Mouse (Mus musculus) CH12.LX (cell line): ENCODE measurements at regions not wholly inside any gene's neighbourhood (a gene's known extent, or its start where the extent isn't known, plus 50 kb on each side); places are given as distances from the start of the nearest gene placed in this dataset.

Source experiments
- DNase-seq: peaks from one replicate; pipeline ENCODE4 v3.0.0-alpha.2; 2013; ENCODE audit errors: extremely low read depth
- H3K27ac ChIP-seq: 2 replicates; pipeline ENCODE4 v1.5.1; 2012; ENCODE audit warnings: low read depth, mild to moderate bottlenecking, control low read depth, moderate library complexity; ENCODE audit not compliant: insufficient read depth
- H3K27me3 ChIP-seq: replicated peaks from 2 replicates; pipeline ENCODE3; 2012; ENCODE audit warnings: inconsistent platforms
- H3K36me3 ChIP-seq, 2 experiments: replicated peaks in 1 of 2; 2 replicates each; pipeline versions ENCODE3 to v1.6.1; 2012; ENCODE audit warnings: inconsistent platforms in 1 of 2, low read length in 1 of 2, mild to moderate bottlenecking in 1 of 2, mixed read lengths in 1 of 2, moderate library complexity in 1 of 2; ENCODE audit not compliant: control insufficient read depth in 1 of 2, insufficient read depth in 1 of 2
- H3K4me1 ChIP-seq, 2 experiments: 2 replicates each; pipeline ENCODE4 v1.6.1; 2012; ENCODE audit warnings: inconsistent platforms in 1 of 2, moderate library complexity in 1 of 2; ENCODE audit not compliant: insufficient read depth in 2 of 2, control insufficient read depth in 1 of 2
- H3K4me2 ChIP-seq: 2 replicates; pipeline ENCODE4 v1.6.1; 2012; ENCODE audit warnings: low read depth, mild to moderate bottlenecking, control low read depth; ENCODE audit not compliant: poor library complexity, insufficient read depth, severe bottlenecking
- H3K4me3 ChIP-seq, 3 experiments: fragments of 150-350 bp in 1 of 3; sonication (generic) in 1 of 3; replicated peaks in 1 of 3; 2 replicates each; pipeline versions ENCODE3 to v1.5.1; 2011 to 2012; ENCODE audit warnings: low read depth in 2 of 3, low read length in 2 of 3, mild to moderate bottlenecking in 2 of 3, moderate library complexity in 2 of 3, control low read depth in 1 of 3, improper control_type of control experiment in 1 of 3, inconsistent platforms in 1 of 3, mixed read lengths in 1 of 3; ENCODE audit not compliant: poor library complexity in 1 of 3
- H3K79me2 ChIP-seq: replicated peaks from 2 replicates; pipeline ENCODE4 v1.6.1; 2012; ENCODE audit warnings: mild to moderate bottlenecking, moderate library complexity; ENCODE audit not compliant: control insufficient read depth, poor library complexity, insufficient read depth, severe bottlenecking; ENCODE audit errors: extremely low read depth
- H3K9ac ChIP-seq: 2 replicates; pipeline ENCODE4 v1.6.1; 2012; ENCODE audit warnings: low read depth, mild to moderate bottlenecking, control low read depth, moderate library complexity; ENCODE audit not compliant: insufficient read depth
- H3K9me3 ChIP-seq: replicated peaks from 2 replicates; pipeline ENCODE3; 2012; ENCODE audit warnings: low read length, inconsistent platforms, mixed read lengths
- ELF1 ChIP-seq: IDR thresholded peaks from 2 replicates; pipeline ENCODE4 v1.6.1; 2014; ENCODE audit warnings: low read depth, mild to moderate bottlenecking, inconsistent platforms, low read length, improper control_type of control experiment
- GABPA ChIP-seq: IDR thresholded peaks from 2 replicates; pipeline ENCODE4 v1.6.1; 2012; ENCODE audit warnings: low read depth, low read length, improper control_type of control experiment, inconsistent platforms; ENCODE audit not compliant: insufficient replicate concordance
- HCFC1 ChIP-seq: IDR thresholded peaks from 2 replicates; pipeline ENCODE4 v1.6.1; 2012; ENCODE audit warnings: low read depth, mild to moderate bottlenecking, inconsistent platforms, low read length, improper control_type of control experiment
- IRF4 ChIP-seq: IDR thresholded peaks from 2 replicates; pipeline ENCODE4 v1.6.1; 2014; ENCODE audit warnings: low read depth, mild to moderate bottlenecking, inconsistent platforms, low read length, improper control_type of control experiment
- JUND ChIP-seq: conservative IDR thresholded peaks from 2 replicates; pipeline ENCODE4 v1.6.1; 2011; ENCODE audit warnings: low read depth, low read length, improper control_type of control experiment
- KAT2A ChIP-seq: IDR thresholded peaks from 2 replicates; pipeline ENCODE4 v1.6.1; 2012; ENCODE audit warnings: low read length, improper control_type of control experiment, inconsistent platforms; ENCODE audit not compliant: insufficient replicate concordance
- MAFK ChIP-seq: IDR thresholded peaks from 2 replicates; pipeline ENCODE4 v1.6.1; 2011; ENCODE audit warnings: low read length, improper control_type of control experiment; ENCODE audit not compliant: insufficient replicate concordance
- MAZ ChIP-seq: IDR thresholded peaks from 2 replicates; pipeline ENCODE4 v1.6.1; 2012; ENCODE audit warnings: low read depth, mild to moderate bottlenecking, inconsistent platforms, low read length, improper control_type of control experiment, moderate library complexity
- MEF2A ChIP-seq: IDR thresholded peaks from 2 replicates; pipeline ENCODE4 v1.6.1; 2014; ENCODE audit warnings: low read depth, mild to moderate bottlenecking, inconsistent platforms, low read length, improper control_type of control experiment, borderline replicate concordance
- NELFE ChIP-seq: IDR thresholded peaks from 2 replicates; pipeline ENCODE4 v1.6.1; 2011; ENCODE audit warnings: low read depth, low read length, improper control_type of control experiment
- NRF1 ChIP-seq: IDR thresholded peaks from 2 replicates; pipeline ENCODE4 v1.6.1; 2014; ENCODE audit warnings: low read depth, mild to moderate bottlenecking, inconsistent platforms, low read length, improper control_type of control experiment, moderate library complexity
- PAX5 ChIP-seq: IDR thresholded peaks from 2 replicates; pipeline ENCODE4 v1.6.1; 2012; ENCODE audit warnings: low read length, inconsistent platforms, mixed read lengths
- POLR2AphosphoS2 ChIP-seq: IDR thresholded peaks from 2 replicates; pipeline ENCODE4 v1.6.1; 2011; ENCODE audit warnings: low read depth, low read length, improper control_type of control experiment
- SIN3A ChIP-seq: IDR thresholded peaks from 2 replicates; pipeline ENCODE4 v1.6.1; 2012; ENCODE audit warnings: low read length, improper control_type of control experiment, inconsistent platforms
- UBTF ChIP-seq: IDR thresholded peaks from 2 replicates; pipeline ENCODE4 v1.6.1; 2012; ENCODE audit warnings: low read depth, mild to moderate bottlenecking, inconsistent platforms, low read length, improper control_type of control experiment, moderate library complexity
- USF2 ChIP-seq: conservative IDR thresholded peaks from 2 replicates; pipeline ENCODE4 v1.6.1; 2011; ENCODE audit warnings: low read depth, low read length, improper control_type of control experiment
- ZKSCAN1 ChIP-seq: IDR thresholded peaks from 2 replicates; pipeline ENCODE4 v1.6.1; 2012; ENCODE audit warnings: low read depth, inconsistent platforms, low read length, improper control_type of control experiment, borderline replicate concordance
- dilution Hi-C: fragments of 300-500 bp; cut with MboI; formaldehyde crosslinking; loops from 2 replicates; pipeline ENCODE4 v1.14.3; 2020; ENCODE audit warnings: low sequenced_read_pairs; ENCODE audit not compliant: extremely low pct_unique_long_range_greater_than_20kb, extremely low pct_ligation_motif_present
- in situ Hi-C: fragments of 300-500 bp; cut with MboI; formaldehyde crosslinking; loops from 3 replicates; pipeline ENCODE4 v1.14.3; 2019; ENCODE audit warnings: low sequenced_read_pairs, low pct_ligation_motif_present, low pct_unique_long_range_greater_than_20kb, mixed read lengths

DNA sequence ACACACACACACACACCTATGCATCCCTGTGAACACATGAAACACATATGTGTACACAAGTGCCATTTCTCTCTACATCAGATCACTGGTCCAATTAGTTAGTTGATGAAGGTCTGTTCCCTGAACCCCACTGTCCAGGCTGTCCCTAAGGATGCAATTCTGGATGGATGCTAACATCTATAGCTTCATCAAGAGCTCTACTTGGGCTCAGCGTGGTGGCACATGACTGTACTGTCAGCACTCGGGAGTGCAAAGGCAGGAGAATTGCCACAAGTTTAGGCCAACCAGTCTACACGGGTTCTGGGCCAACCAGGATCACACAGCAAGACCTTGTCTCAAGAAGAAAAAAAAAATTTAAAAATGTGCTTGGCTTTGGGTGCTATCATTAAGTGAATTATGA, 55.9 kb upstream of the 1110032F04Rik start:
- dilution Hi-C loops (no loop called here), in situ Hi-C loops (no loop called here)
- Histone ChIP-seq H3K4me1 (peaks cover 0 to 5% of the 10 kb centered on the region in 2 experiments), H3K27me3 (no peaks in the 10 kb centered on the region), H3K27ac (no peak overlapping the region), H3K9ac (no peak overlapping the region), H3K4me3 (no peak overlapping the region), H3K79me2 (no peaks in the 10 kb centered on the region), H3K9me3 (peaks cover 3% of the 10 kb centered on the region), H3K36me3 (no peaks in the 10 kb centered on the region), H3K4me2 (no peak overlapping the region)
- DNase-seq: no peak
- TF ChIP-seq PAX5 (no peak), JUND (no peak), MEF2A (no peak), KAT2A (no peak), SIN3A (no peak), UBTF (no peak), GABPA (no peak), MAFK (no peak)
- TF ChIP-seq, all 38 proteins: peak for 0

DNA sequence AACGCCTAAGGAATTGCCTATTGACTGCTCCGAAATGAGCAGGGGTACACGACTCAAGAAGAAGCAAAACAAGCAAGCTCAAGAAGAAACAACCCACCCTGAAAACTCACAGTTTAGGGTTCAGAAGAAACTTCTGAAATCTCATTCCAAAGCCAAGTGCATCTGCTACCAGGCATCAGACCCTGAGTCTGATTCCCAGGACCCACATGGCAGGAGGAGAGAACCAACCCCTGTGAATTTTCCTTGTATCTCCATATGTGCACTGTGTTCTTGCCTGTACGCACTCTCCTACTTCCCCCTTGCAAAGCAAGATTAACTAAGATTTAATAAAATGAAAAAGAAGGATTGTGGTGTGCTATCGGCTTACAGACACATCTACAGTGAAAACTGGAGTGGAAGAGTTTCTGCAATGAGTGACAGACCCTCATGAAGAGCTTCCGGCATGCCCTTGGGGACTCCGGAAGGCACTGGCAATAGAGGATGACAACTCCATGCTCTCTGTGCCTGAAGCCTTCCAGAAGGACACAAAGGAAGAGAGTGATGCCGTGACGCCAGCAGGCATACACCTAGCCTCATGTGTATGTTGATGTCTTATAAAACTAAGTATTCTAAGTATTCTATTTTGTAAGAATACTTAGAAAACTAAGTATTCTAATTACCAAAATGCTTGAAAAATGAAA, 55.2 kb upstream of the 1110032F04Rik start:
- no peaks in the 10 kb centered on the region; a peak in 1 of 4 replicates for H3K4me1 ChIP-seq
- H3K36me3 ChIP-seq: no peaks in the 10 kb centered on the region
- no peaks in the 10 kb centered on the region for H3K79me2 ChIP-seq
- TF ChIP-seq NRF1: no peak
- no peak for TF ChIP-seq POLR2AphosphoS2
- no peak for TF ChIP-seq IRF4
- no peak for TF ChIP-seq NELFE
- TF ChIP-seq USF2: no peak
- no peak for TF ChIP-seq ZKSCAN1
- no peak for TF ChIP-seq HCFC1
- TF ChIP-seq MAZ: no peak
- TF ChIP-seq ELF1: no peak
- peaks cover 3% of the 10 kb centered on the region for H3K9me3 ChIP-seq
- dilution Hi-C loops: no loop called here
- no peak overlapping the region for H3K9ac ChIP-seq
- H3K27me3 ChIP-seq: no peaks in the 10 kb centered on the region
- no peak for DNase-seq
- H3K4me3 ChIP-seq: no peak overlapping the region
- no peak overlapping the region for H3K4me2 ChIP-seq
- H3K27ac ChIP-seq: no peak overlapping the region
- in situ Hi-C loops: no loop called here
